Mouse (Mus musculus): ENCODE results near the gene Il17f.
"Not testable (repeated sequence)": the region's sequence is repeated elsewhere in the genome, so short reads cannot be mapped to it uniquely, and the experiment has no call there.

Il17f gene

DNA sequence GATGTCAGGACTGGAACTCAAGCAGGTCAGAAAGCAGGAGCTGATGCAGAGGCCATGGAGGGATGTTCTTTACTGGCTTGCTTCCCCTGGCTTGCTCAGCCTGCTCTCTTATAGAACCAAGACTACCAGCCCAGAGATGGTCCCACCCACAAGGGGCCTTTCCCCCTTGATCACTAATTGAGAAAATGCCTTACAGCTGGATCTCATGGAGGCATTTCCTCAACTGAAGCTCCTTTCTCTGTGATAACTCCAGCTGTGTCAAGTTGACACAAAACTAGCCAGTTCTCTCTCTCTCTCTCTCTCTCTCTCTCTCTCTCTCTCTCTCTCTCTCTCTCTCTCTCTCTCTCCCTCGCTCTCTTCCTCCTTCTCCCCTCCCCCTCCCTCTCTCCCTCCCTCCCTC, at the start of gene Il17f:
TSS of gene Il17f (minus strand) at position 101 of the 400 bp plus-strand sequence.
- not testable (repeated sequence) for DNase-seq (ENCODE audit: low read depth, low spot score)

DNA sequence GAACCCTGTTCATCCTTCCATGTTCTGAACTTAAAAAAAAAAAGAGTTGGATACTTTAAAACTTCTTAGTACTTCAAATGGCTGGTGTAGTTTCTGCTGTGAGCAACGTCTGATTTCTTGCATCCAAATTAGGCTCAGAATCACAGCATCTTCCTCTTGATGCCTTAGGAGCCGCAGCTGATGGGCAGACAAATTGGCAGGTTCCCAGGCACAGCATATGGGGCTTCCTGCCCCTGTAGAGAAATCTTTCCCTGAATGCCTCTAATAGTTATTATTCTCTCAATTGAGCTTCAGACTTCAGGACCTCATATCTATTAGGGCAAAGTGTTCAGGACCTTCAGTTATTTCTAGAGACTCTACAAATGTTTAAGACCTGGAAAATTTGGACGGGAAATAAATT, 49.5 kb upstream of the Il17f start:
- no peak for DNase-seq (ENCODE audit: low read depth, low spot score)

DNA sequence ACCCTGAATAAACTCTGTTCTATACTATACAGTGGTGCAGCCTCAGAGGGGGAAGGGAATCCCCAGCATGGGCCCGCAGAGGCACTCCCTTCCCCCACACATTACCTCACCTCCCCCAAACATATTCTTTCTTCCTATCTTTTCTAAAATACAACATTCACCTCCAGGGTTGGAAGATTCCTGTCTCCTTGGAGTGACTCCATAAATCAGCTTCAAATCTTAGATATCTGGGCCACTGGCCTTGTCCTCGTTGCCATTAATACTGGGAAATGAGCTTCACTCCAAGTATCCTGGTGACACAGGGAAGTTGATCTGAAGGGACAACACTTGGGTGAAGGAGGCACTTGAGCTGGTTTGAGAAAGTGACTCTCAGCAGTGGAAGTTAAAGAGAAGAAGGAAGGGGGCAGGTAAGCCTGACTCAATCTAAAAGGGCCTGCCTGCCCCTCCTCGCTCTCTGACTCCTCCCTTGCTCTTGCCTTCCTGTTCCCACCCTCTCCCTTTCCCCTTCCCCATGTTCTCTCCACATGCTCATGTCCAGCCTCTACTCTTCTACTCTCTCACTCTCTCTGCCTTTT, 46.2 kb upstream of the Il17f start:
- no peak for DNase-seq (ENCODE audit: low read depth, low spot score)

DNA sequence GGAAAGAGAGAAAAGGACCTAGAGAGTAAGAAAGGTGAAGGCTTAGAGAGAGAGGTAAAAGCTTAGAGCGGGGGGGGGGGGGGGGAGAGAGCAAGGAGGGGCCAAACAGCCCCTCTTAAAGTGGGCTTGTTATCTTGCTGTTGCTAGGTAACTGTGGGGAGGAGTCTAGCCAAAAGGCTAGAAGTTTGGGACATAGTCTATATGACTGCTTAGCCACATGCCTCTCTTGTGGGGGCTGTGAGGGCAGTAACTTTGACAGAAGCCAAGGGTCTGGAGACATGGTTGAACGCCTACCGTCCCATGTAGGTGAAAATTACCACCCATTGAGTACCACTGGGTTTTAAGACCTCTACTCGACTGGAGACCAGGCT, 42.7 kb upstream of the Il17f start:
- DNase-seq (ENCODE audit: low read depth, low spot score), result no peak

DNA sequence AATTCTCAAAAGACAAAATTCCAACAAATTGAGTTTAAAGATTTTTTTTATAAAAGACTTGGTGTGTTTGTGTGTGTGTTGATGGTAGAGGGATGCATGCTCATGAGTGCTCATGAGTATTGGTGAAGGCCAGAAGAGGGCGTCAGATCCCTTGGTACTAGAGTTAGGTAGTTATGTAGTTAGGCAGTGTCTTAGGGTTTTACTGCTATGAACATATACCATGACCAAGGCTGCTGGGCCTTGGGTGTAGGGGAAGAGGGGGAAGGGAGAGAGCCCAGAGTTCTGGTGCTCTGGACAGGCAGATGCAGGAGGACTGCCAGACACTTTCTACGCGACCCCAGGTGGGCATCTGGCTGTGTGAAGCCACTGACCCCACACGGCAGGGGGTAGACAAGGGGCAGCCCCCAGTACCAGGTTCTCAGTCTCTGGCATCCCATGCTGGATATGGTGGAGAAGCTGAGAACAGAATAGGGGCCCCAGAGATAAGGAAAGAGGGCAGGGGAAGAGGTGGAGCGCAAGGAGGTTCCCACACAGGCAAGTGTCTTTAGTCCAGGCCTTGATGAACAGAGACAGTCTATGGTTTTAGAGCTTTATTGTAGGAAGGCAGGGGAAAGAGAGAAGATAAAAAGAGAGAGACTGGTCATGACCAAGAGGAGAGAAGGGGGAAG, 42.2 kb upstream of the Il17f start:
- DNase-seq (ENCODE audit: low read depth, low spot score), result no peak

DNA sequence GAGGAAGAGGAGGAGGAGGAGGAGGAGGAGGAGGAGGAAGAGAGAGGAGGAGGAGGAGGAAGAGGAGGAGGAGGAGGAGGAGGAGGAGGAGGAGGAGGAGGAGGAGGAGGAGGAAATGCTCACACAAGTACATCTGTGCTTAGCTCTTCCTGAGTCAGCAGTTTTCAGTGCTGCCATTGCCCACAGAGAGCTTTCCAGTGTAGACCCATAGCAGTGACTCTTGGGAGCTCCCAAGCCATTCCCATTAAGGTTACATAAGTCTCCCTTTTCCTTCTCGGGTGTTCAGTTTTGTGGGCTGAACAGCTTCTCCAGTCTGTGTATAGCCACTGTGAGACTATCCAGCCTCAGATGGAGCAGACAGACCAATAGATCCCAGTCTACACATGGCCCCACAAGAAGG, 40.1 kb upstream of the Il17f start:
- no peak for DNase-seq (ENCODE audit: low read depth, low spot score)

DNA sequence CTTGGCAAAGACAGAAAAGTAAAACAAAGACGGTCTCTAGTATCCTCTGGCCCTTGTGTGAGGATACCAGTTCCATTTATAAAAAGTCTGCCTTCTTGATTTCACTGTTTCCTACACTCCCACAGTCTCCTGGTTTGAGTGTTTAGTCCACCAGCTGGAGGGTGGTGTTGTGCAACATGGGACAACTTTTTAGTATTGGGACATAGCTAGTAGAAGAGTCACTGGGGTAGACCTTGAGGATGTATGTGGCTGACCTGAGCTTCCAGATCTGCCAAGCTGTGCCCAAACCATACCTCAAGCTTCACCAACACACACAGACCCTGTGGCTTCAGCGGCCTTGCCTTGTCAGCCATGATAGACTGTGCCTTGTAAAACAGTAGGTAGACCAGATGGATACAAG, 37.6 kb upstream of the Il17f start:
- no peak for DNase-seq (ENCODE audit: low read depth, low spot score)

DNA sequence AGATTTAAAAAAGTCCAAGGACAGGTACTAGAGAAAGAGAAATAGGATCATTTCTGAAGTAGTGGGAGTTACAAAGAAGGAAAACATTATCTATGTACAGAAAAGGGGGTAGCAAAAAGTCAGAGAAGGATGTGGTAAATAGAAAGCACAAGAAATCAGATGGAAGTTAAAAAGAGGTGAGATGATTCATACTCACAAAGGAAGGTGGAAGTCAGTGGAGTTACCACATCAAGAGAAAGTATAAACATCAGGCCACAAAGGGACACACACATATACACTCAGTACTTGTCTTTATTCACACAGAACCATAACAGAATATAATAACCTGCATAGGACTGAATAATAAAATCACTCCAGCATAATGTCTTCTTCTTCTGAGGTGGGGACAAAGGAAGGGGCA, 34.6 kb upstream of the Il17f start:
- no peak for DNase-seq (ENCODE audit: low read depth, low spot score)

DNA sequence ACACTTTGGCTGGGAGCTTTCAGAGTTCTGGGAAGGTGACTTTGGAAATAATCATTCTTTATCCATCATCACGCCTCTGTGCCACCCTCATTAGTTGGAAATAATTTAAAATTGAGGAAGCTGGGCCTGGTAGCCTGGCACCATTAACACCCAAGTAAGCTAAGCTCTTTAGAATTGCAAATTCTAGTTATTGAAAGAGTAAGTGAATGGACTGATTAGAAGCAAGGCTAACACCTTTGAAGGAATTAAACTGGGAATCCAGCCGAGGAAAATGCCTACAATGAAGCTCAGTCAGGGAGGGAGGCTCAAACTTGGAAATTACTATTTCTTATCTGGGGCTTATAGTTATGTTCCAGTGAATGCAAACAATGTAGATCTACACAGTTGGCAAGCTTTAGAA, 33.5 kb upstream of the Il17f start:
- DNase-seq (ENCODE audit: low read depth, low spot score), result no peak

DNA sequence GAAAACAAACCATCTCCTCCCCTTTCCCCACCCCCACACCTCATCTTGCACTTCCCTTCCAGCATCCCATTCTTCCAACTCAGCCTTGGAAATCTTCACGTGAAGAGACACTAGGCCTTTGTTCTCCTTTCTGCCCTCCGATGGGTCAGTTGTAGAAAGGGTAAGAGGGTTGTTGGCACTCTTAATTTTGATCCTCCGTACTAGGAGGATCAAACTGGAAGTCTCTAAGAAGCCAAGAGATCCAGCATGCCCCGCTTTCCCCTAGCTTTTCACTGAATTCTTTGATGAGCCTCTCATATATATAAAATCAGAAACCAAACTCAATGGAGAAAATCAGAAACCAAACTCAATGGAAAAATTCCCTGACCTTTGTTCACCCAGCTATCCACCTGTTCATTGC, 33.1 kb upstream of the Il17f start:
- no peak for DNase-seq (ENCODE audit: low read depth, low spot score)

DNA sequence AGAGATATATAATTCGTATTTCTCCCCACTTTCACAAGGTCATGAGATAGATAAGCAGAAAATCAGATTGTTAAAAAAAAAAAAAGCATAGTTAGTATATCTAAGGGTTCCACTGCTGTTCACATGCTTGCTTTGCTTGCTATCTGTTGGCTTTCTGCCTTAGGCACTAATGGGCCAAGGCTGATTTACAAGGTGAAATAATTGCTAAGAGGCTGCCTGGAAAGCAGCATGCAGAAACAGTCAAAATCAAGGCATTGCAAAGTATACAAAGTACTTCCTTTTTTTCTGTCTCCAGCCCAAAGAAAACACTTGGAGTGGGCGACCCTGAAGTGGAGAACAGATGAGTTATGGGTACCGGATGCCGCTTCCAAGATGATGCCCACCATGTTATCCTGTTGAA, 30.5 kb upstream of the Il17f start:
- no peak for DNase-seq (ENCODE audit: low read depth, low spot score)

DNA sequence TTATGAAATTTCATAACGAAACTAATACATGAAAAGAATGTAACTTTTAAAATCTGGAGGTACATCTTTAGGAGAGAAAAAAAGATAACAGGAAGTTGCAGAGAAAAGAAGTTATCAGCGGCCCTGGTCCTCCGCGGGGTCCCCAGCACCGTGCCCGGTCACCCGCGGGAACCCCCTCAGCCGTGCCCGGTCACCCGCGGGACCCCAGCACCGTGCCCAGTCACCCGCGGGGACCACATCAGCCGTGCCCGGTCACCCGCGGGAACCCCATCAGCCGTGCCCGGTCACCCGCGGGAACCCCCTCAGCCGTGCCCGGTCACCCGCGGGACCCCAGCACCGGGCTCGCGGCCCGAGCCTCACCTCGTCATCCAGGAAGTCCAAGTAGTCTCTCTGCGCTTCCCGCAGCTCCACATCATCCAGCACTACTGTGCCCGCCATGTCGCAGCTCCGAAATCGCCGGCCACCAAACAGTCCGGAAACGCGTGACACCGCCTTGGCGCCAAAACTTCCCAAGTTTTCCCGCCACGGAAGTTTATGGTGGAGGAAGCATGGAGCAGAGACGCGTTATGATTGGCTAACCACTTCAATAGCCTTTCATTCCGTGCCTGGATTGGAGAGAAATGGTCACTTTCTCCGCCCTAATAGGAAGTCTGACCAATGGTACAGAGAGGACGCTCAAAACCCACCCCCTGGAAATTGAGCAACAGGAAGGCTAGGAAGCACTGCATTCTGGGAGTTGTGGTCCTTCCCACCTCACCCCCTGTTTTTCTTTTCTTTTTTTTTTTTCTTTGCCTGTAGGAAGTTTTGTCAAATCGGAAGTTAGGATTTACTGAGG, 29.6 kb upstream of the Il17f start, which contains the start of gene Mcm3:
TSS of gene Mcm3 (minus strand) at position 542 of the 835 bp plus-strand sequence.
- peak; percentile 100 for DNase-seq (ENCODE audit: low read depth, low spot score)

DNA sequence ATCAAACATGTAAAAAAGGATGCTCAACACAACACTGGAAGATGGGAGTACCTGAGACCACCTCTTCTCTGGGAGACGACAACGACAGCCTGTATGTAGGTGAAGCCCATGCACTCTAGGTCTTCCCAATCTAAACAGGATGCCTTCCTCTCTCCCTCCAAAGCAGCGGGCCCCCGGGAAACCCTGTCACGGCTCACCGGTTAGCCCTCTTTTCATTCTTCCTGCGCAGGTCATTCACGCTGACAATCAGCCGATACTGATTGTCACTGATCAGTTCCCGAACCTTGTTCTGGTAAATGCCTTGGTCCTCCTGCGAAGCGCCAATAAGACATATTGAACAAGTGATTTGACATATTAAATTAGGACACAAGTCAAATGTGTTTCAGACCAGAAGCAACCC, 27.2 kb upstream of the Il17f start:
- no peak for DNase-seq (ENCODE audit: low read depth, low spot score)

DNA sequence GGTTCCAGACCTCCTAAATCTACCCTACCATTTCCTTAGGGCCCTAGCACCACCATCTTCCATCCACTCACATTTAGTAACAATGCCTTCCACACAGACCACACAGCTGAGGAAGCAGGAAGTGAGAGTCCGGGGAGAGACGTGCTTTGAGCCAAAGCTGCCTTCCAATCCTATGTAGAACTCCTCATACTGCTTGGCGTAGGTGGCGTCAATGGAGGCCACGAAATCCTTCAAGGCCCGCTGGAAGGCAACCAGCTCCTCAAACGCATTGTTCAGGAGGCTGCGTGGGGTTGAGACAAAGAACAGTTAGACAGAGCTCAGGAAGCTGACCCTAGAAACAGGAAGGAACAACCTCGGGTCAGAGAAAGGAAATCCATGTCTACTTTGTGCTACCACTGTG, 26.8 kb upstream of the Il17f start:
- DNase-seq (ENCODE audit: low read depth, low spot score), result no peak

DNA sequence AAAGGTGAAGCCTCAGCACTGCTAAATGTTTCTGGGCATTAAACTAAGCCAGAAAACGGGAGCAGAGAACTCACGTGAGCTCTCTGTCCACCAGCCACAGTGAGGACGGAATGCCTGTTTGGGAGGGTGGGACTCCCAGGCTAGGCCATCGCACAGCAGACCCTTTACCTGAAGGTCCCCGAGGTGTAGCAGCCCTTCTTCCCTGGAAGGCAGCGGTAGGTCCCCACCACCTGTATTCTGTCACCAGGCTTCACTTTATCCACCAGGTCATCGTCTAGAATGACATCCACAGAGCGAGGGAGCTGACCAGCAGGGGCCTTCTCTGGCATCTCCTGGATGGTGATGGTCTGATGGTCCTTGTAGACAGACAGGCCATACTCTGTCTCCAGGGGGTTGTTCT, 24.1 kb upstream of the Il17f start:
- DNase-seq (ENCODE audit: low read depth, low spot score), result no peak

DNA sequence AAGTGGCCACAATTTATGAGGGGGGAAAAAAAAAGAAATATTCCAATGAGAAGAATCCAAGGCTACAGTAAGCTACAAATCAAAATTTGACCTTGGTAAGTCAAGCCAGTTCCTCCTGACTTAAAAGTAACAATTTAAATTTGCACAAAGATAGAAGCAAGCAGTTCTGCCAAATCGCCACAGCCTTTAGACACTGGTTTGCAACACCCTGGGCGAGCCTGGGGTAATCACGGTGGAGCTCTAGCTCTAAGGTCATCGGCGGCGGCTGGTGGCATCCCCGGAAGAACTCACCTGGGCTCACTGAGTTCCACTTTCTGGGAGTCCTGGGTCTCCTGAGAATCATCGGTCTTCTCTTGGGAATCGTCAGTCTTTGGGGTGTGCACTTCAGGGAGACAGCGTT, 14.1 kb upstream of the Il17f start:
- no peak for DNase-seq (ENCODE audit: low read depth, low spot score)

DNA sequence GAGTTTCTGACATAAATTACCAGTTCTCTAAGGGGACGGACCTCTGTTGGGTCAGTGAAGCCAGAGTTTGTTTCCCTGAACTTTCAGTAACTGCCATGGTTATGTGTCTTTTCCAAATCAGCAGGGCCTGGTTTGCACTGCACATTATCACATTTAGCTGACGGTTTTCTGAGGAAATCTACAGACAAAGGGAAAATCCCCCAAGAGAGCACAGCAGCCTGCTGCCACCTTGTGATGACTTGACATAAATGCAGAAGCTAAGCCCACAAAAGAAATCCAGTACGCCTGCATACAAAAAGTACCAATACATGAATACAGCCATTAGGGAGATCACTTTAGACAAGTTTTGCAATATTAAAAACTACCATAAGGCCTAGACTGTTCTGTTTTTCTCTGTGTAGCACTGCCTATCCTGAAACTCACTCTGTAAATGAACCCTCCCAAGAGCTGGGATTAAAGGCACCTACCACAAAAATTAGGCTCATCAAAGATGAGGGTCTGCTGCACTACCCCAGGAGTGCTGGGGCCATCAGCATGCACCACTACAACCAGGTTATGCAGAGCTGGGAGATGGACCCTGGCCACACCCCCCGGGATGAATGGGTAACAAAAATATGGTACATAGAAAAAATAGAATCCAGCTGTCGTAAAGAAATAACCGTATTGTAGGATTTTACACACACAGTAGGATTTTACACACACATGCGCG, 11.4 kb upstream of the Il17f start:
- peak; percentile 69 for DNase-seq (ENCODE audit: low read depth, low spot score)

DNA sequence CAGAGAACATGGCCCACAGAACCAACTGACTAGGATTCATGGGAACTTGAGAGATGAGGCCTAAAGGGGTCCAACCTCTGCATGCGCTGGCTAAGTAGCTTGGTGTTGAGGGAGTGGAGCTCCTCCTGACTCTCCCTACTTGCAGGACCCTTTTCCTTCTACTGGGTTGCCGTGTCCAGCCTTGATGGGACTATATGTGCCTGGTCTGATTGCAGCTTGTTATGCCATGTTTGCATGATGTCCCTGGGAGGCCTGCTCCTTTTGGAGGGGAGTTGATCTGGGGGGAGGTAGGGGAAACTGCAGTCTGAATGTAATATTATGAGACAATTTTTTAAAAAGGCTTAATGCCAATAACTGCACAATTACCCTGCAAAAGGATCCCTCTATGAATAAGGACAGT, 10.9 kb upstream of the Il17f start:
- no peak for DNase-seq (ENCODE audit: low read depth, low spot score)

DNA sequence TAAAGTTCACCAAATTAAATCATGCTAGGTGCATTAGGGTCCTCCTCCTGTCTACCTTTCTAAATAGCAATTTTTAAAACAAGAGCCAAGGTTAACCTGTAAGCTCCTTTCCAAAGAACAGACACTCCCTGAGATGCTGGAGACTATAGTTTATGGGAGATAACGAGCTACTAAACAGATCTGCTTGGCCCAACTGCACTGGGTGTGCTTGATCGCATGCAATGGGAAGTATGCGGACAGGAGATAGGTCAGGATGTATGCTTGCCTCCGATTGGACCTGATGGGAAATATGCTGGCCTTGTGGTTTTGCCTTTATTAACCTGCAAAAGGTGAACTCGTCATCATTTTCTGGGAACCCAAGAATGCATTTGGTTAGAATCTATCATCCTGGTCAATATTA, 4.8 kb upstream of the Il17f start:
- DNase-seq (ENCODE audit: low read depth, low spot score), result no peak

DNA sequence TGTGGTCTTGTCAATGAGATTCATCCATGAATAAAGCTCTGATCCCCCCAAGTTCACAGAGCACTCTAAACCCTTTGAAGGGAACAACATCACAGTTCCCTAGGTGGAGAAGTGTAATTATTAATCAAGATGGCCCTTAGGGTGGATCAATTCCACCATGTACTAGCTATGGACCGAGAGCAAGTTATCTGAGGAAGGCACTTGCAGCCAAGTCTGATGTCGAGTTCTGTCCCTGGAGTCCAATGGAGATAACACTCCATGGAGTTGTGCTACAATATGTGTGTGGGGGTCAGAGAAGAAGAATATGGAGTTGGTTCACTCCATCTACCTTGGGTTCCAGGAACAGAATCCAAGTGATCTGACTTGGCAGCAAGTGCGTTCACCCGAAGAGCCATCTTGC, 4.3 kb upstream of the Il17f start:
- DNase-seq (ENCODE audit: low read depth, low spot score), result no peak

DNA sequence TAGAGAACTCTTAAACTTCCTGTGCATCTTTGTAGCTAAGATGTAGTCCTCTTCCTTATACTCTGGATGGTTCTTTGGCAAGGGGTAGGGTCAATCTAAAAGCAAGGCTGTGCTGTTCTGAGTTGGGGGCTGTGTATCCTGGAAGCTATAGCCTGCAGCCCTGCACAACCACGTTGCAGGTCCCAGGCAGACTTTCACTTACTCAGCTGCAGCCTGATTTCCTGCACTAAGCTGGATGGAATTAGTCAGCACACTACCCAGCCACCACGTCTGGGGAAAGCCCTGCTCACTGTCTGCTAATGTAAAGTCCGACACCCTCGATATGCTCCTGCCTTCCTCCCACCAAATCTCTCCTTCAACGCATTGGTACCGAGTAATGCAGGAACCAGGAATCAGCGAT, 997 bp upstream of the Il17f start:
- no peak for DNase-seq (ENCODE audit: low read depth, low spot score)

DNA sequence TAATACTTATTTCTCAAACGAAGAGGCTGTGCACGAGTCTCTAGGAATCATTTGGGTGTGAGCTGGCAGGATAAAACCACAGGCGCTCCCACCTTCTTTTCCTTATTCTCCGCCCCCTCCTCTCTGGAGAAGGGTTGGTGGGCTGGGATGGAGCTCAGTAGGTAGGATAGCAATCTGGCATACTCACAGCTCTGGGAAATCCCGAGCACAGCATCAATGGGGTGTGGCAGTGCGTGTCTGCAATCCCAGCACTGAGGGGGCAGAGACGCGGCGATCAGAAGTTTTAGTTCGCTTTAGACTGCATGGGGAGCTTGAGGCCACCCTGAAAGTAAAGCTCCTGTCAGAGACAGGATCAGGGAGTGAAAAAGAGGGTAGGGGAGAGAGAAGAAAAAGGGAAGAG, 2.0 kb downstream of the Il17f start:
- no peak for DNase-seq (ENCODE audit: low read depth, low spot score)
